Mouse (Mus musculus) neural tube, postnatal 0 days (tissue): ENCODE data around the gene Ssxb3. TPM values are rescaled to one million over a fixed set of nuclear protein-coding genes. Genes with fewer than 3 reads are reported as not detected.

Experiments used
- polyA plus RNA-seq: library from polyadenylated mRNA; unstranded; fragments of >200 nt; fragmentation: Nextera tagmentation; extraction: Ambion mirVana; gene quantifications from 2 replicates; pipeline ENCODE4 v1.2.1, GENCODE M21; 2015

Ssxb3 gene
- polyA plus RNA-seq, result not detected in 2 replicates

DNA sequence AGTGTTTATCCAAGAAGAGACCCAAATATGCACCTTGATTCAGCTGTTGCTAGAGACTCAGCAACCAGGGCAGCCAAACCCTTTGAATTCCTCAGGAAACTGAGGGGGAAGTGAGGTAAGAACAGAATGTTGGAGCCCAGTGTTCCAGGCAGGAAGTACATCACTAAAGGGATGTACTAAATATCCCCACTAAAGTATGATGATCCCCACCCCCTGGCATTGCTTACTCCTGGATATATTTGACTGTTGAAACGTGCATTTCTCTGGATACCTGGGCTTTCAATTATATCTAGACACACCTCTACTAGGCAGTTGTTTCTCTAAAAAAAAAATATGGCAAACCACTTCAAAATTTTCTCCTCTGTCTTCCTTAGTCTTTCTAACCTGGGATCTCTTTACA lies at the start of gene Ssxb3:
TSS of gene Ssxb3 (minus strand) at position 101 of the 400 bp plus-strand sequence.

DNA sequence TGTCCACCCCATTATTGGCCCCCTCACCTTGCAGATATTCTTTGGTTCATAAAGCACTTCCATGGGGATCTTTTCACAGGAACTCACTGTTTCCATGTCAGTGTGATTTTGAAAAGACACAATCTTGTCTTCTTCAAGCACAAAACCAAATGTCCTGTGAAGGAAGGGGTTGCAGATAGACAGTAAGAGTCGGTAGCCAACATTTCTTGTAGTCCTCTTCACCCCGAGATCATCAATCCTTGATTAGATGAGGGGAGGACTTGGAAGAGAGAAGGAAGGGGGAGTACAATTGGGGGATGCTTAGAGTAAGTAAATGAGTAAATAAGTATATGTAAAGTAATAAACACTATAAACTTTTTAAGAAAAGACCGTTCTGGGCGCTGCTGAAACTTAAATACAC lies 43.5 kb downstream of the Ssxb3 start, which contains the start of gene Ssxb6:
TSS of gene Ssxb6 (minus strand) at position 101 of the 400 bp plus-strand sequence.

Other genes starting within 250 kb of the Ssxb3 start
- not detected in 2 replicates for gene Ssxb9, start 224.8 kb downstream of the Ssxb3 start, polyA plus RNA-seq
- gene Ssxb1, start 178.5 kb downstream of the Ssxb3 start, polyA plus RNA-seq, result not detected in 2 replicates
- gene Ssxb2, start 130.1 kb downstream of the Ssxb3 start, polyA plus RNA-seq, result not detected in 2 replicates
- not detected in 2 replicates for gene Gm14459, start 66.9 kb downstream of the Ssxb3 start, polyA plus RNA-seq
- gene Ssxb6, start 43.6 kb downstream of the Ssxb3 start, polyA plus RNA-seq, result not detected in 2 replicates
- not detected in 2 replicates for gene Ssxb8, start 99.0 kb upstream of the Ssxb3 start, polyA plus RNA-seq
- gene Ssx9, start 156.6 kb upstream of the Ssxb3 start, polyA plus RNA-seq, result not detected in 2 replicates
- not detected in 2 replicates for gene Ssxb5, start 211.9 kb upstream of the Ssxb3 start, polyA plus RNA-seq